Mouse (Mus musculus) spleen, postnatal 36 days (tissue): ENCODE data around the gene C1qtnf7.

Source experiments
- DNase-seq, 2 experiments: peaks; one replicate each; pipeline ENCODE4 v3.0.0; 2022; ENCODE audit warnings: low spot score in 2 of 2, mixed read lengths in 1 of 2

Gene C1qtnf7

DNA sequence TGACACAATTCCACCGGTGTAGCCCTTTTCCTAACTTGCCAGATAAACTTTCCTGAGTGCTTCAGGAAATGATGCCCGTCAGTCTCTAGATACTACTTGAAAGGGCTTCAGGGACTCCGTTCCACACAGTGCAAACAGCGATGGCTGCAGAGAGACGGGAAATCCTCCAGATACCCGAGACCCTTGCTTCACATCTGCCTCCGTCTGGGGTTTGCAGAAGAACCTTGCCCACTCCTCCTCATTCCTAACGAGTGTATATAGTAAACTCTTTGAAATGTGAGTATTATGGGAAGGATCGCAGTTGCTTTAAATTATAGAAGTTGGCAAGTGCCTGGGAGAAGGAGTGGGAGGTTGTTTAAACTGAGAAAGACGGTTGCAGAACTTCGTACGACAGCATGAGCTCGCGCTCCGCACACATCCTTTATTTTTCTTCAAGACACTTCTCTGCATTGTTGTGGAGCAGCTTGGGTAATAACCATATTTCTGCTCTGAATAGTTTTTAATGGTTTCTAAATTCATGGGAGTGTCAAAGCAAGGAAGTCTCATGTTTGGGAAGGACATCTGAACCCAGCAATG lies at the start of gene C1qtnf7:
Gene C1qtnf7, plus strand, starts transcription at position 138 of the 576 bp plus-strand sequence.
- no peak for DNase-seq

DNA sequence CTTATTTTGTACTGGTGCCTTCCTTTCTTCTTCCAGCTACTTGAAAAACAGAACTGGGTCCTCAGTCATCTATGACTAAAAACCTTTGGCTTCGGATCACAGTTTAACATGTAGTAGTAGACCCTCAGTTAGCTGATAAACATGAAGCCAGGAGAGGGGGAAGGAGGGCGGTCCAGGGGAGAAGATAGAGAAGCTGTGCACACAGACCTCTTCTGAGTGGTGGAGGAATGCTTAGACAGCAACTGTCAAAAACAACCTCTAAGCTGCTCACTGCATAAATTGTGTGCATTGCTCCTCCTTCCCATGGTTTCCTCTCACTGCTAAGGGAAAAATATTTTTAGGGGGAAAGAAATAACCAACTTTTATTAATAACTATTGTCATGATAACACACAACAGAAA lies 48.6 kb upstream of the C1qtnf7 start:
- DNase-seq, result no peak

DNA sequence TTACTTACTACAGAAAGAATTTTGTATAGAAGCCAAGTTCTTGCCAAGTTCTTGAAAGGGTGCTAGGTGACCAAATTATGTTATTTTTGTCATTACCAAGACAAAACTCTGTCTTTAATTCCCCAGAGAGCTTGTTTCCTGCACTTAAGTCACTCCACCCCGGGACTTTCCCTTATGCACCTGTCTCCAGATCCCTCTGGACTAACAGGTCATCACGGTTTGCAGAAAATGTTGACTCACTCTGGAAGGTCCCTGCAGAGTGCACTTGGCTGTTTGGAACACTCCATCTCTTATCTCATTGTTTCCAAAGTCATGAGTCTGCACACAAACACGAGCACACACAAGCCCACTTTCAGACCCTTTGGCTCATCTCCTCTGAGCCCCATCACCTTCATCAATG lies 48.1 kb upstream of the C1qtnf7 start:
- DNase-seq, result no peak

DNA sequence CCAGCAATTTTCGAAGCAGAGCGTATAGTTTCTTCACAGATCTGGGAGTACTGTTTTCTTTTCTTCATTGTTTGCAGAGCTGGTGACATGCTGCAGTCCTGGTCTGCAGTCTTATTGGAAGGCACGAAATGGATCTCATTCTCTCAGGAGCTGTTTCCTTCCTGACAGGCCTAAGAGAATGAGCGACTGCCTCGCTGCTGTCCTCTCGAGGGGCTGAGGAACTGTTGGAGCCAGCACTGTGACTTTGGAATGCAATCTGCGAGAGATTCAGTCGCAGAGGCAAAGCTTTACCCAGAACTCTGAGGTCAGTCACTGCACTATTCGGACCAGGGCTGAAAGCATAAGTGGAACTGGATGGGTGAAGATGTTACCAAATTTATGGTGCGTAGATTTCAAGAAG lies 46.4 kb upstream of the C1qtnf7 start:
- DNase-seq, result no peak

DNA sequence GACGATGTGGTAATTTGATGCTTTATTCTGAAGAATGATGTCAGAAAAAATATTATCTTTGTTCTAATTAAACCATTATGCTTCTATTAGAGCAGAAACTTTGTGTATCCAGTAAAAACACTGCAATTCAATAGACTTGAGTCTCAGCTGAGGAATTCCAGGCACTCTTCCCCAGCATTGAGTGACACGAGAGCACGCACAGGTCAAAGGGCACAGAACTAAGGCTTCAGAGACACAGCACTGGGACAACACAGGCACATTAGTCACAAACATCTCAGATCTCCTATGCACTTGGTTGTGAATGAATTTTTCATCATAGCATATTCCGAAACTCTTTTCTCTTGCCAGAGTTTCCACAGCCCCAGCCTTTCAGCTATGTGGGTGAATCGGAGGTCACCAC lies 37.4 kb upstream of the C1qtnf7 start:
- DNase-seq, result no peak

DNA sequence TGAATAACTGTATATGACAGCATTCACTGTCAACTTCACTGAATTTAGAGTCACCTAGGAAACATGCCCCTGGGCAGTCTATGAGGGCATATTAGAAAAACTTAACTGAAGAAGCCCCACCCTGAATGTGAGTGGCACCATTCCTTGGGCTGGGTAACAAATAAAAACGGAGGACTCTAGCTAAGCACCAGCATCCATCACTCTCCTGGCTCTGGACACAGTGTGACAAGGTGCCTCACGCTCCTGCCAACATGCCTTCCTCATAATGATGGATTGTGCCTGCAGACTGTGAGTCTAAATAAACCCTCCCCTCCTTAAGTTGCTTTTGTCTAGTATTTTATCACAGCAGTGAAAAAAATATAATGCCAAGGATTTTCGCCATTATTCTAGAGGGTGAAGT lies 35.3 kb upstream of the C1qtnf7 start:
- DNase-seq, result no peak

DNA sequence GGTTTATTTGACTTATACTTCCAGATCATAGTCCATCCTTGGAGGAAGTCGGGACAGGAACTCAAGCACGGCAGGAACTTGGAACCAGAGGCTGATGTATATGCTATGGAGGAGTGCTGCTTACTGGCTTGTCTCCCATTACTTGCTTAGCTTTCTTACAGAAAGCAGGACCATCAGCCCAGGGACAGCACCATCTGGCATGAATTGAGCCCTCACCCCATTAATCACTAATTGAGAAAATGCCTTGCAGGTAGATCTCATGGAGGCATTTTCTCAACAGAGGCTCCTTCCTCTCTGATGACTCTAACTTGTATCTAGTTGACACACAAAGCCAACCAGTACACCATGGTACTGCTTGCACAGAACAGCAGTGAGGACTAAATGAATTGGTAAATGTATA lies 34.6 kb upstream of the C1qtnf7 start:
- DNase-seq, result no peak

DNA sequence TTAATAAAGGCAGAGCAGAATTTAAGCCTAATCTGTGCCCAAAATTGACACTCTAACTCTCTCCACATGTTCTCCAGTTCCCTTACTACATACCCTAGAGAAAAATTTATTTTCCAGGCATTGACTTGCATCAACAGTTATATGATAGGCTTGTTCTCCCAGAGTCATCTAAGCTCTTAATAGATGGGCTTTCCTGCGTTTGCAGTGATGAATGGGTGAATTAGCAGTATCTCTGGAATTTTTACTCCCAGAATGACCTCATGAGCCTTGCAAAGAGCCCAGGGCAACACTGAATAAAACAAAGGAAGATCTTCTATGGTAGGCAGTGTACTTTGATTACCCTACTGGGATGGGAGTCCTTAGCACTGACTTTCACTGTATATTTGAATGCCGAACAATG lies 33.5 kb upstream of the C1qtnf7 start:
- no peak for DNase-seq

DNA sequence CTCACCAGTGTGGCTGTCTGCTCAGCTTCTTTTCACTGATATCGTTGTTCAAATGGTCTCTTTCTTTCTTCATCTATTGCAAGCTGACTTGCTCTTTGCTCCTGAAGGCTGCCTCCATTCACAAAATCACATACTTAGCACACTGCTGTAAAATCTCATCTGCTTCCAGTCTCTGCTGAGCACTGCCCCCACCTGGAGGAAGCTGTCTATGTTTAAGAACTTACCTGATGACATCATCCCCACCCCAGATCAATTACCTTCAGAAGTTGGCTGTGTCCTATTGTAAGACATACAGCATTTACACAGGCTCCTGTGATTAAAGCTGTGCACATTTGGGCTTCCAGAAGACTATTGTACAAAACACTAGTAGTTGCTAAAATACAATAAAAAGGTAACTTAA lies 13.5 kb upstream of the C1qtnf7 start:
- no peak for DNase-seq

DNA sequence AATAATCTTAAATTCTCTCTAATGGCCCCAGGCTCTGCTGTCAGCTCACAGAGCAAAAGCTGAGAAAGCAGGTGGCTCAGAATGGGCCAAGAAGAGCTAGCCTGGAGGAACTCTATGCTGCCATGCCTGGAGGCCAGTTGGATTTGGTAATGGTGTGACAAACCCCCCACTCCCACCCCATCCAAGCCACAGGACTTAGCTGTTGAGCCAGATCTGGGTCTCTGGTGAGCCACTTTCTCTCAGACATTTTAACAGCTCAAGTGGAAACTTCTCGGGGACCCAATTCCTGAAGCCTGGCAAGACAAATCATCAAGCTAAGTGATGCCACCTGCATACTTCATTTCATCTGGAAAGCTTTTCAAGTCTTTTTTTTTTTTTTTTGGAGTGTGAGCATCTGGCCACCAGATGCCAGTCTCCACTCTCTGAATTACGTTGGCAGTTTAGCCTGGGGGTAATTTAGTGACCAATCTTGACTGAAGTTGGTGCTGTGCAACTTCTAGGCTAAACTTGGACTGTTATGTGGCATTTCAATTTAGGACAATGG lies 11.0 kb upstream of the C1qtnf7 start:
- DNase-seq, result no peak

DNA sequence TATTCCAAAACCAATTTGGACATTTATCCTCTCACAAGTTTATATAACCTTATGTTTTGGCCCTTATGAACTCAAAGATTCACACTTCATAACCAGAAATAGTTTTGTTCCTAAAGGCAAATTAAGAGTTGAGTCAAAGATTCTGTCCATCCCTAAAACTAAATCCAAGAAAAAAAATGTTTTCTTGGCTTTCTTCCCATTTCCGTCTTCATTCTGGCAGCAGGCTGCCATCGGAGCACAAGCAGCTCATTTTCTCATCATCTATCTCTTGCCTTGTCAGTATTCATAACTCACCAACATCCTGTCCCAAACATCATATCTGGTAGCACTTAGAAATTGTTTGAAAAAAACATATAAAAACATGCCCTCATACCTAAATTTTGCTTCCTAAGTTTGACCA lies 6.9 kb upstream of the C1qtnf7 start:
- no peak for DNase-seq

DNA sequence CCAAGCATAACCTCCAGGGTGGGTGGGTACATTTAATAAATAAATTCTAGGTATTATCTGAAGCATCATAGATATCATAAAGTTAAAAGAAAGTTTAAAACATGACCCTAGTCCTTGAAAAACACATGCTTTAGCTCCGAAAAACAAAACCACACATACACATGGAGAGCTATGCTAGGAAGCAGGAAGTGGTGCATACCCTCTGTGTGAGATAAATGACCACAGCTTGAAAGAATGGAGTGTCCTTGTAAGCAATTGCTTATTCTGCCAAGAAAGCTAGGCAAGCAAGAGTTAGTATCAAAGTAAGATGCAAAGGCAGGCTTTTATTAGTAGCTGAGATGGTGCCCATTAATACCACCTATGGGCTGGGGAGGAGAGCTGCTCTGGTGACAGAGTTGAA lies 6.4 kb upstream of the C1qtnf7 start:
- no peak for DNase-seq

DNA sequence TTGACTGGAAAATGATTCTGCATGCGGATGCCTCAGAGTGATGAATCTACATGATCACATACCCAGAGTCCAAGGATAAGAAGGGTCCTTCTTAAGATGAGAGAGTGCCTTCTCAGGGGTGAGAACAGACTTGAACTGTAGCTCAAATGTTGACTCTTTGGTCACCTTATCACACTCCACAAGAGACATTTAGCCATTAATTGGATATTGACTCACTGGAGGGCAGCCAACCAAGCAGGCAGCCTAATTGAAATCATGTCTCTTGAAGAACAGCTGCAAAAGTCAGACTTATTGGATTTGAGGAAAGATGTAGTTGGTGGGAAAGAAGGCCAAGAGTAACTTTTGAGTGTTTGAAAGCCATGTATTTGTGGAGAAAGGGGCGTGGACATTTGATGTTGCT lies 4.2 kb upstream of the C1qtnf7 start:
- no peak for DNase-seq

DNA sequence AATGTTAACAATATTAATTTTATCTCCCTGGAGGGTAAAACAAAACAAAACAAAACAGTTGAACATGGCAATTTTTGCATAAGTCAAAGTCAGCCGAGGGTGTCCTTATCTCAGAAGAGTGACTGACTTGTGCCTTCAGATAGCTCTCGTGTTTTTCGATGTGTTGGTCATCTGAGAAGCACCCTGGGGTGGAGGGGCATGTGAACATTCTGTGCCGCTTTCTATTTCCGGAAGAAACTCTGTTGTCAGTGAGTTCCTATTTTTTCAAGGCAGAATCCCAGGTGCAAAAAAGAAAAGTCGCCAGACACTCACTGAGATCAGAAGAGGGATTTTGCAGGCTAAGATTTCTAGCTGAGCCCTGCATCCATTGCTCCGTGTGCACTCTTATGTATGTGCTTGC lies 1.2 kb downstream of the C1qtnf7 start:
- DNase-seq, result no peak

DNA sequence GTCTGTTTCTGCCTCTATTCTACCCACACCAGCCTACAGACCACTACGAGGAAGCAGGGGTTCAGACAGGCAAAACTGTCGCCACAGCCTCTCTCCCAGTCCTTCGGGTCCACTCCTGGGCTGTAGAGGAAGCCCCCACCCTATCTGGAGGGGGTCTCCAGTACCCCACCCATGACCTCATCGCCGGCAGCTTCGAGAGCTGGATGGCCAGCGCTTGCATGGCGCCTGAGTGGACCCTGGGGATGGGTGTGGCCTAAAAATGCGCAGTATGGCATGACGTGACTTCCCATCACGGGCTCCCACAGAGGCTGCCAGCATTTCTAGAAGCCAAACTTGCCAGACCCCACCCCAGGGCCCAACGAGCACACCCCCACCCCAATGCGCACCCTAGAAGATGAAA lies 2.0 kb downstream of the C1qtnf7 start:
- peak in 1 of 2 experiments; percentile 4 for DNase-seq

DNA sequence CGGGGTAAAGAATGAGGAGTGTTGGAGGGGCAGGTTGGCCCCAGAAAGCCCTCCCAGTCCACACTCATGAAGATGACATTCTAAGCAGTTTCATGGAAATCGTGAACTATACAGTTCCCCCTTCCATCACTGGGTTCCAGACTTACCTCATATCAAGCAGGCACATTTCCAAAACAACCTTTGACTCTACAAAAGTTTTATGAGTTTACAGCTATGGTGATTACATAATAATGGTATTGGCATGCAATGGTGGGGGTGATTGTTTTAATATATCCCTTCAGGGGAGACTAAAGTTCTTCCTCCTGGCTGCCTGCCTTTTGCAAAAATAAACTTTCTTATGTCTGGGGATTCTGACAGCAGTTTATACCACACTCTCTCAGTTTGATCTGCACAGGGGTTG lies 4.6 kb downstream of the C1qtnf7 start:
- no peak for DNase-seq

DNA sequence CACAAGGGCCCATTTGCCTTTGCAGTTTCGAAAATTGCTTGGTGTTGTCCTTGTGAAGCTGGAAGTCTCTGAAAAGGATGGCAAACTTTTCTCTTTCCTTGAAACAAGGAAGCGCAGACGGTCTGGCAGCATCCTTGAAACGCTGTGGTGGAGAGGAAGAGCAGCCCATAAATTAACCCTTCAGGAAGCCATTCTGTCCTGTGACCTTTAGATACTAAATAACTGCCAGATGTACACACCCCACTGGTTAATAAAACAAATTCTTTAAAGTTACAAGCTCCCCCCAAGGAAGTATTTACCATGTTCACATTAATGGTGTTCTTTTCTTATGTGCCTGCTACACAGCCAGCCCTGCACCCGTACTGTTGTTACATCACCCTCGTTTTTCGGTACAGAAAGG lies 6.0 kb downstream of the C1qtnf7 start:
- no peak for DNase-seq

DNA sequence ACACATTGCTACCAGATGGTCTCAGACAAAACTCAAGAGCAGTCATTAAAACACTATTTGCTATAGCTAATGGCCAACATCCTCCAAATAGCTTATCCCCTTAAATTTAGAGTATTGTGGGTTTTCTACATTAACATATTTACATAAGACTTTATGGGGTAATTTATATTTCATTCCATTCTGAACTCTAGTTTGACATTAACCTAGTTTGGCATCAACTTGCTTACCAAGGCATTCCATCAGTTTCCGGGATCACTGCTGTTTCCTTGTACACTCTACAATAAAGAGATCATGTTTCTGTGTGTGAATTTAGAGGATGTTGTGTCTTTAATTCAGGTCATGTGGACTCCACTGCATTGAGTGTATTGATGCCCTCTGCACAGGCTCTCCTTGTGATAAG lies 7.5 kb downstream of the C1qtnf7 start:
- no peak for DNase-seq

DNA sequence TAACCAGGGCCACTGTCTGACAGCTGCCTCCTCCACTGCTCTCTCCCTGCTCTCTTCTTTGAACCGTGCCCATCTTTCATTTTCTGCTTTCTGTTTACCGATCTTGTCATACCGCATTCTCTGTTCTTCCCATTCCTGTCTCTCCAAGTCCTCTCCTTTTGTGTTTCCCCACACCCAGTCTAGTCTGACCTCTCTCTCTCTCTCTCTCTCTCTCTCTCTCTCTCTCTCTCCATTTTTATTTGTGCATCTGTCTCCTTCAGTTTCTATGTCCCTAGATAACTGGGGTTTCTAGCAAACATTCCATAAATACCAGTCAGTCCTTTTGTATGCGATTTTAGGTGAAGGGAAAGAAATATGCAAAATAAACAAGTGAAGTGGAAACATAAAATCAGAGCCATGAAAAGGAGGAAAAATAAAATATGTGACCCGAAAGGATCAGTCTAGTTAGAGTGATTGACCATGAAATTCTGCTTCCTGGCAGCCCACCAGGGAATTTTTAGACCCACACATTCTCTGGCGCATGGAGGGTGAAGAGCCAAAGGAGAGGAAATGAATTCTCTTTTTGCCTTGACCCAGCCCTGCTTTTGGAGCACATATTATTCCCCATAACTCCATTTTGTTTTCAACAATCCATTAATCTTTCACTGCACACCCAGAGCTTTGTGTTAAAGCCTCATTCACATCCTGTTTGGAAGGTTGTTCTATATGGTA lies 11.7 kb downstream of the C1qtnf7 start:
- peak in 1 of 2 experiments; percentile 23 for DNase-seq

DNA sequence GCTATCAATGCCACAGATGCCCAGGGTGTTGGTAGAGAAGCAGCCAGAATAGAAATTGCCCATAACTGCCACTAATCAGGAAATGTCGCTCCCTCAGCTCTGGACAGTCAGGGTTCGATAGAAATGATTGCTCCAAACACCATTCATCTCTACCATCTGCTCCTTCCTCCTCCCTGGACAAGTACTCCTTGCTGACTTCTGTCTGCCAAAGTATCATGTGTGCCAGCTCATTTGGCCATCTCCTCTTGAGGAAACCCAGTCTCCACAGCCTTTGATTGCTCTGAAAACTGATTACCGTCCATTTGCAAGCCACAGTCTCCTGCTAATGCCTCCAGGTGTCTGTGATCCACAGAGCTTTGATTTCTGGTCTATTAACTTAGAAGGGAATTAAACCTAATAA lies 14.8 kb downstream of the C1qtnf7 start:
- DNase-seq, result no peak

DNA sequence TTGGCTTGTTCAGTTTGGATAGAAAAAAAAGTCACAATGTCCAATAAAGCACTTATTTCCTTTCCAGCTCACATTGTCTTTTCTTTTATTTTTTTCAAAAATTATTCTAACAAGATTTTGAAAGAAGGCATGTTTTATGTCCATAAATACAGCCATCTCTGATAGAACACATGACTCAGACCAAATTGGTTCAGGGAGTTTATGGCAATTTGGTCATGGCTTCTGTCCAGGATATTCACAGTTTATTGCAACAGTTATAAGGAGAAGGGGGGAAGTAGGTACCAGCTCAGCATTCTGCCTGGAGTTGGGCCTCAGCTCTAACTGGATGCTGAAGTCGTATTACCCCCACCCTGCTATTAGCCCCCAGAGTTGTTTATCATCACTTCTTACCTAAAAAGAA lies 15.5 kb downstream of the C1qtnf7 start:
- DNase-seq, result no peak

DNA sequence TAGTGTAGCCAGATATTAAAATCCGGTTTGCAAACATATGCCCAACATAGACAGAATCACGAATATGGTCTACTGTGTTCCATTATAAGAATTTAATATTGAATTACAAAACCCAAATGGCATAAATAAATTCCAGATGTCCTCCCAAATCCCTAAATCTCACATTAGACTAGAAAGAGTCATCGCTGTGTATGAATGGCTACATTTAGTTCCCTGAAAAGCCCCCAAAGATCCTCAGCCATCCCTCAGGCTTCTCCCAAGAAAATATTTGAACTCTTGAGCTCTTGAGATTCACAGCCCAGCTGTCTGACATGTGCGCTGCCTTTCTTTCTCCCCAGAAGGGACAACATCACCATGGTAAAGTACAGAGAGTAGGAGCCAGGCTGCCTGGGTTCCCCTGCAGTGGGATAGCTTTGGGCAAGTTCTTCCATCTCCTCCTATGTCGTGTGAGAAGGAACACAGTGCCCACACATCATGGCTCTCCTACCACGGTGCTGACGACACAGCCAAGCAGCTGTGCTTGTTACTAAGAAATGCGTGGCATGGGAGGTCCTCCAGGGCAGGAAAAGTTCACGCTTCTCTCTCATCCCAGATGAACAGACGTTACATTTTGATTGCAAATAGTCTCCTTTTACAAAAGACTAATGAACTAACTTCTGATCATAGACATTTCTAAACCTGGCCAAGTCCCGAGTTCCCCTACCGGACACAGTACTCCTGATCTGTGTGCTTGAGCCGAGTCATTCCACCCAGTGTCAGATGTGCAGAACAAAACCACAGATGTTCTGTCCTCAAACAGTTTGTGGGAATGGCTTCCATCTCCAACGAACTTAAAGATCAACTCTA lies 23.2 kb downstream of the C1qtnf7 start:
- DNase-seq, result no peak

DNA sequence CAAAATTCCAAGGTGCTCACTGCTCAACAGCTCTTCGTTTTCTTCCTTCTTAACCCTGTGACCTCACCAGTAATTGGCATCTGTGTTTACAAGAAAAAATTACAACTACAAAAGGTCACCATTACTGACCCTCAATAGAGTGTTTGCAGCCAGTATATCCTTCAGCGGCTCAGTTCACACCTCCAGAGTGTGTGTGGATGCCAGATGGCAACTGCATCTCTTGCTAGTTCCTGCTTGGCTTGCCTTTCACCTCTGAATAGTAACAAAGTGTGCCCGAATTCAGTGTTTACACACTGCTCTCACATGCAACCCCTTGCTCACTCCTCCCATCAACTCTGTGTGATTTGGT lies 23.8 kb downstream of the C1qtnf7 start:
- DNase-seq, result no peak
